Mouse (Mus musculus) ovary, postnatal 10 days (tissue): Measurements from ENCODE around the gene Cstf2t.

Source experiments
- DNase-seq: peaks from one replicate; pipeline ENCODE4 v3.0.0; 2022; ENCODE audit warnings: low spot score

Gene Cstf2t

DNA sequence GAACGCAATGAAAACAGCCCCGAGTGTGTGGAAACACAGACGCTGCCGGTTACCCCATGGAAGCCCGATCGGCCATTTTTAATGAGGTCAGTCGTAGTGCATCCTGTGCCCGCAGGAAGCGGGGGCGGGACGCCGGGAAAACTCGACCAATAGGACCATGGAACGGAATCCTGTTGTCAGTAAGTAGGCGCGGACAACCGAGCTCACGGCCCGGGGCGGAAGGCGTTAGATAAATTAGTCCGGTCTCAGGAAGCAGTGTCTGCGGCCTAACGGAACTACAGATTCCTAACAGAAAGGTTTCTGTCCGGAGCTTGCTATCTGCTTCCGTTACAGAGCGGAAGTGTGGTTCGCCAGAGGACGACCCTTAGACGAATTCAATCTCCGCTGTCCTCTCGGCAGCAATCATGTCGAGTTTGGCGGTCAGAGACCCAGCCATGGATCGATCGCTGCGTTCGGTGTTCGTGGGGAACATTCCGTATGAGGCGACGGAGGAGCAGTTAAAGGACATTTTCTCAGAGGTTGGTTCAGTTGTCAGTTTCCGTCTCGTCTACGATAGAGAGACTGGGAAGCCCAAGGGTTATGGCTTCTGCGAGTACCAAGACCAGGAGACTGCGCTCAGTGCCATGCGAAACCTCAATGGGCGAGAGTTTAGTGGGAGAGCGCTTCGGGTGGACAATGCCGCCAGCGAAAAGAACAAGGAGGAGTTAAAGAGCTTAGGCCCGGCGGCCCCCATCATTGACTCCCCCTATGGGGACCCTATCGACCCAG, at the start of gene Cstf2t:
Cstf2t (plus strand) TSS at position 176 of the 768 bp plus-strand sequence.
- DNase-seq = peak; percentile 98

DNA sequence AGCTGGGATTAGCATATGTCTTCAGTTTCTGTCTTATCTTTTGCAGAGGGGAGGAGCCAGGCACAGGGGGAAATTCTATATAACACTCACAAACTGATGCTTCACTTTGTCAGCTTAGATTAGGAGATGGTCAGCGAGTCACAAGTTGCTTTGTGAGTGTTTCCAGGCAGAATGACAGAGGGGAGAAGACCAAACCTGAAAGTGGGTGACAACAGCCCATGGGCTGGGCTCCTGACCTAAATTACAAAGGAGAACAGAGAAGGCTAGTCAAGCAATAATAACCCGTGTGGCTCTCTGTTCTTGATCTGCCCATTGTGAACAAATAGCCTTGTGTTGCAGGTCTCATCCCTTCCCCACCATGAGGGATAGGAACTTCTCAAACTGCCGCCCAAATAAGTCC, 43.7 kb upstream of the Cstf2t start:
- DNase-seq = no peak

DNA sequence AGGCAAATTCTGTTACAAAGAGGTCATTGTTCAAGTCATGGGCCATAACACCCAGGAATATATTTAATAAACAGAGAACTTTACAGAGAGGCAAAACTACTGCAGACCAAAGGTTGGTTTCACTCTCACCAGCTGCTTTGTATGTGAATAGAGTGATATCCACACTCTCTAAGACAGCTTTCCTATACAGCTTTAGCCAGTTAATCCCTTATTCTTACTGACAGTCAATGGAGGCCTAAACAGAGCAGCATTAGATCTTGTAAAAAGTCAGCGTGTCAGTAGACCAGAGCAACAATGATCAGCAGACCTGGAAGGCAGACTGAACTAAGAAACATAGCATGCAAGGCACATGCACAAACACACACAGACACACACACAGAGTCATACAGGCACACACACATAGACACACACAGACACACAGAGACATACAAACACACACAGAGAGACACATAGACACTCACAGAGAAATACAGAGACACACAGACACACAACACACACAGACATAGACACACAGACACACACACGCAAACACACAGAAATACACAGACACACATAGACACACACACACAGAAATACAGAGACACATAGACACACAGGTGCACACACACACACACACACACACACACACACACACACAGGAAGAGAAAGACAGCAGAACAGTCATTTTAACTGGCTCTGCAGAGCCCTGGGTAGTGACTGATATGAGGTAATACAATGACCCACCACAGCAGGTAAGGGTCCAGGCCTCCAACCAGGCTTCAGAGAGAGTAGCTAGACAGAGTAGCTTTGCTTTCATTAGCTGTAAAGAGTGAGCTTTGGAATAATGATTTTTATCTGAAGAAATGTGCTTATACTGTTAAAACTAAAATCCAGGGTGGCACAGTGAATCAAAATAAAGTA, 41.4 kb upstream of the Cstf2t start:
- DNase-seq = no peak

DNA sequence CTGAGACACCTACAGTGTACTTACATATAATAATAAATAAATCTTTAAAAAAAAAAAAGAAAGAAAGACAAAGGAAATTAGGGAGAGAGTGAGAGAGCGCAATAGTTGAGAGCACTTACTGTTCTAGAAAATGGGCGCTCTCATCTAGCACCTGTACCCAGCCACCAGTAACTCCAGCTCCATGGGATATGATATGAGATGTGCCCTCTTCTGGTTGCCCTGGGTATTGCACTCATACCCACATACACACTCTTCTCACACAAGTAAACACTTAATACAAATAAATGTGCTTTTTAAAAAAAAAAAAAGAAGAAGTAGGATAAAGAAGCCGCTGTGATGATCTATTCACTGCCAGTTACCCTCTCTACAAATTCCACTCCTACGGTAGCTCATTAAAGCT, 36.0 kb upstream of the Cstf2t start:
- no peak for DNase-seq

DNA sequence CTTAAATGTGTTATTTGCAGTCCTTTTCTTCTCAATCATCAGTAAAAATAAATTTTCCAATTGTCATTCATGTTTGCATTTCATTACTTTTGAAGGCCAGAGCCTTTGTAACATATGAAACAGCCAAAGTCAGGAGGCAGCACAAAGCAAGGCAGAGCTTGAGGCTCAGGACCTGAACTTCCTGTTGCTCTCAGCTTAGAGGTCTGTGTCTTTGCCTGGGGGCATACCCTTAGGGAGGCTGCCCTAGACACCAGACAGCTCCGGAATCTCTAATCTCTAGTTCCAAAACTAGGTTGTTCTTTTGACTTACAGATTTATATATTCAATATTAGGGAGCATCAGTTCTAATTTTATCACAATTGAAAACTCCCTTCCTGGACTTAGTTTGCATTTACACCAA, 17.9 kb upstream of the Cstf2t start:
- no peak for DNase-seq

DNA sequence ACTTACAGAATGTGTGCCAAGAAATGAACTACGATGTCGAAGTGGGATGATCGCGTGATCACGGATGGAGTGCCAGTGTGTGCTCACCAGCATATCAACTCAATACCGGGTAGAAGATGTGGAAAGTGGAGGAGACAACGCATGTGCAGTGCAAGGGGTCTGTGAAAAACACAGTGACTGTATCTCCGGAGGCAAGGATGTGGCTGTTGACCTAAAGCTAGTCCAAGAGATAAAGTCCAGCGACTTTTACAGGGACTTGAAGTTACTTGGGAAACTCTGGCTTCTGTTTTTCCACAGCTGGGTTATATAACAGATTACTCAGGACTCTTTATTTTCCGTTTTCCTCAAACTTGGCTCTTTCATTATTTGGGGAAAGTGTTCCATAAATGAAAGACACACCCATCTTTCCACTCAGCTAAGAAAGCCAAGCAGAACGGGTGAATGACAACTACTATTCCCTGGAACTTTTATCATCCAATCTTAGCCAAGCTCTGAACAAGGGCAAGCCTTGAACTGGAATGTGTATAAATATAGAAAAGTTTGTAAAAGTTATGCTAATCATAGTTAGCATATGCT, 17.3 kb upstream of the Cstf2t start:
- DNase-seq = no peak

DNA sequence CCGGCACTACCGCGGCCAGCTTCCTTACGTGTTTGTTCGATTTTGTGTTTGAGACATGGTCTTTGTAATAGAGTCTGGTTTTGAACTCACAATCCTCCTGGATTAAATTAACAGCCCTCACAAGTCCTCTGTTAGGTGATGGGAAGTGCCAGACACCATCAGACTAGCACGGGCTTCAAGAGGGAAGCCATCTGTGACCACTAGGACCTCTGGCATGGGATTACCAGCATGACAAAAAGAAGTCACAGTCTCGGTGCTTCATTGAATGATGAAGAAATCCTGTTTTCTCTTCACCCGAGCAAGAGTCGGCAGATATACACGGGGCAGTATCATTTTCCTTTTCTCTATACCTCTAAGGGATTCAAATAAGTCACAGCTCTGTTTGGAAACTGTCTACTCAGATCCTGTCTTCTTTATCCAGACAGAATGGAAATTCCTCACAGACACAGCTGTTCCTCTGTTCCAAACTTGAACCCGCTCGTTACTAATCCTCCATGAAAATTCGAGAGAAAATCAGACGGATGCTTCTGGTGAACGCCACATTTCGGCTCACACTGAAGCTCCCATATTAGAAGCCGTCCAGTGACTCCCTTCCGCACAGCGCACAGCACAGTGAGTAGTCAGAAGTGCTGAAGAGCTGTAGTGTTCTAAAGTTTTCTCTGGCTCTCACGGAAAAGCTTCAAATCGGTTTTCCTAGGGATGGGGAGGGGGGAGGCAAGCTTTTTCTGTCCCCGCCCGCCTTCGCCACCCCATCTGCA, 8.5 kb upstream of the Cstf2t start:
- no peak for DNase-seq

DNA sequence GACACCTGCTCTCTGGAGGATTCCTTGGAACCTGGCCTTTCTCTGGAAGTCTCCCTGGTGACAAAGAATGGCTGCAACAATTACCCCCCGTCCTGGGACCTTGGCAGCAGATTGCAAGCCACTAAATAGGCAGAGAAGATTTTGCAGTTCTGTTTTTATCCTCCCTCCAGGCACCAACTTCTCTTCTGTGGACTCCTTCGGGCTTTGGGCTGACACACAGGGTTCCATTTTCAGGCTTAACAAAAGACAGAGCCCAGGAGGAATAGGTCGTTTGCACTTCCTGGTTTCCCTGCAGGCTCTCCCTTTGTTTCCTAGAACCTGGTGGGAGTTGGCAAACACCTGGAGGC, 7.9 kb upstream of the Cstf2t start:
- no peak for DNase-seq

DNA sequence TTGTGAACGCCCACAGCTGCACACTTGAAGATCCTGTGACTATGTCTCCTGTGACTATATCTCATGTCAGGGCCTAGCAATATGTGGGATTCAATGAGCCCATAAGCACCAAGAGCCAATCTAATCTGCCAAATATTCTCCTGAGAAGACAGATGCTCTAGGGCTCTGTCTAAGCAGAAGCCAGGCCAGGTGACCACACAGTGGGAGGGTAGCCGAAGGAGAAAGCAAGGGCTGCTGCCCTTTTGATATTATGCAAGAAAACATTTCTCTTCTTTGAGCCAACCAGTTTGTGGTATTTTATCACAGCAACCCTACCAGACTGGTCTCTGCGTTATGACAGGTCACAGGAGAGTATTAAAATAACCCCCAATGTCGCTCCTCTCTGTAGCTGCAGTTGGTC, 6.5 kb upstream of the Cstf2t start:
- DNase-seq = no peak

DNA sequence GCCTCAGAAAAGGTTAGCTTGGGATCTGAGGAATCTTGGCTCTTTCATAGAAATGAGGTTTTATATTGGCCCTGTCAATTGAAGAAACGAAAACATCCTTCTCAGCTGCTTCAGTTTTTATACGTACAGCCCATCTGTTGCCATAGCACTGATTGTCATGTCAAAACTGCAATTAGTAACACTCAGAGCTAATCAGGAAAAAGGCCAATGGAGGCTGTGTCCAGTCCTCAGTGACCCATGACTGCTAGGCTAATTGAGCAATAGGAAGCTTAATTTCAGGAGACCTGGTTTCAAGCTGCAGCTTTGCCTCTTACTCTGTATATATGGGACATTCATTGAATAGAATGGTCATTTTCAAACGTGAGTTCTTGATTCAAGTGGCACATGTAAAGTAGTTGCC, 4.4 kb upstream of the Cstf2t start:
- no peak for DNase-seq

DNA sequence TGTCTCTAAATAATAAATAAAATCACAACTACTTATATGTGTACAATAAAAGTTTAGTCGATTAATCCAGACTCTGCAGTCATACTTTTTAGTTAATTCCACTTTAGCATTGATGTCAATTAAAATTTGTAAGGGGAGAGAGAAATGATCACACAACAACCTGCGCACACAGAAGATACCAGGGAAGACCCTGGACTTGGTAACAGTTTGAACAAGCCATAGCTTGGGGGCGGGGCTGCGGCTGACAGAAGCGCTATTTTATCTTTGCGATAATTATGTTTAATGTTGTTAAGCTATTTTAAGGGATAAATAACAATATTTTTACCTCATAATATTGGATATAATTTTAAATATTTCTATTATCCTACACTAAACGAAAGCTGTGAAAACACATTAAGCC, 411 bp upstream of the Cstf2t start:
- no peak for DNase-seq

DNA sequence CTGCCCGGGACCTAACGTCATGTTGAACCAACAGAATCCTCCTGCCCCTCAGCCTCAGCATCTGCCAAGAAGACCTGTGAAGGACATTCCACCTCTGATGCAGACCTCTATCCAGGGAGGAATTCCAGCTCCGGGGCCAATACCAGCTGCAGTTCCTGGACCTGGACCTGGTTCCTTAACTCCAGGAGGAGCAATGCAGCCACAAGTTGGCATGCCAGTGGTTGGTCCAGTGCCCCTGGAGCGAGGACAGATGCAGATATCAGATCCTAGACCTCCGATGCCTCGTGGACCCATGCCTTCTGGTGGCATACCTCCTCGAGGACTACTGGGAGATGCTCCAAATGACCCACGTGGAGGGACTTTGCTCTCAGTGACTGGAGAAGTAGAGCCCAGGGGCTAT, 1.1 kb downstream of the Cstf2t start:
- no peak for DNase-seq

DNA sequence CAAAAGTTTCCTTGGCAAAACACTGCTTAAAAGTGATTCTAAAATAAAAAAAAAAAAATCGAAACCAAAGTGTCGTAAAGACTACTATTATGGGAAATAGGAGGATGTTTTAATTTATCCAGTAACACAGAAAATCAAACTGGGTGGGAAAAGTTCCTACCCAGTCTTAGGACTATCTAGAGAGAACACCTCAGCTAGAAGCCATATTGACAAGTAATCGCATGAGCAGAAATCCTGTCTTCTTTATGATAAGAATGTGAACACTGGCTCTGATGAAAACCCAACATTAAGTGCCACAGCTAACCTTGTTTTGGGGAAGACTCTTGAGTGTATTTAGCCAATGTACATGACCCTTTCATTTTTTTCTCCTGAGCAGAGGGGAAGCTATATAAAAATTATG, 15.2 kb downstream of the Cstf2t start:
- no peak for DNase-seq

DNA sequence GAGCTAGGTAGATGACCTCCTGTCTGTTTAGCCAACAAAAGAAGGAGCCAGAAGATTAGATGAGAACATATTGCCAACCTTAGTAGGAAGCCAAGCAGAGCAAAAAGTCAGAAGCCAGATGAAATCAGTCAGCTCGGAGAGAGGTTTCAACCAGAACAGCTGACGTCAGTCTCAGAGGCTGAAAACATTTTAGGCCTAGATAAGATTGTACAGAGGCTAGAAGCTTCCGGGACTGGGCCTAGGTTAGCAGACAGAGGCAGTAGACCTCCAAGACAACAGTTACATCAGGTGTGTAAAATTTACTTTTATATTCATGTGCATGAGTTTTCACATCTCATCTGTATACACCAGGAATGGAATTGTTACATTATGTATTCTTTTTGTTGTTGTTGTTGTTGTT, 16.7 kb downstream of the Cstf2t start:
- DNase-seq = no peak

DNA sequence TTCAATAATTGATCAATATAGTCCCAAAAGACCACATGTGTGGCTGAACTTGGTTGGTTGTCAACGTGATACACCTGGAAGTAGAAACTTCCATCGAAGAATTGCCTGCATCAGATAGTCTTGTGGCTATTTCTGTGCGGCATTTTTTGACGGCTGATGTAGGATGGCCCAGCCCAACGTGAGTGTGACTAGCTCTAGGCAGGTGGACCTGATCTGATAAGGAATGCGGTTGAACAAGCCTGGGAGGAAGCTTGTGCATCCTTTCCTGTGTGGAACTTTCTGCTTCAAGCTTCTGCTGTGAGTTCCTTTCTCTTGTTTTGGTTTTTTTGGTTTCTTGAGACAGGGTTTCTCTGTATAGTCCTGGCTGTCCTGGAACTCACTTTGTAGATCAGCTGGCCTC, 22.1 kb downstream of the Cstf2t start:
- no peak for DNase-seq

DNA sequence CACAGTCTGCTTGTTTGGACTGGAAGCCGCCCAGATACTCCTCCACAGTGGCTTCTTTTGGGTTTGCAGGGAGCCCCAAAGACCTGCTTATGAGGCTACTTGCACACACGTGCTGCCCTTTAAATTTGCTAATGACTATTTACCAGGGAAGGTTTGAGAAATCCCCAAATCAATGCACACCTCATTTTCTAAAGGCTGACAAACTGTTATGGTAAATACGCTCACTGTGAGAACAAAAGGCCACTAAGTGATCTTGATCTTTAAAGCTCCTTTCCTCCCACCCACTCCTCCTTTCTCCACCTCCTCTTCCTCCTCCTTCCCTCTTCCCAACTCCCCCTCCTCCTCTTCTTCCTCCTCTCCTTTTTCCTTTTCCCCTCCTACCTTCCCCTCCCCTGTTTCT, 23.4 kb downstream of the Cstf2t start:
- DNase-seq = no peak

DNA sequence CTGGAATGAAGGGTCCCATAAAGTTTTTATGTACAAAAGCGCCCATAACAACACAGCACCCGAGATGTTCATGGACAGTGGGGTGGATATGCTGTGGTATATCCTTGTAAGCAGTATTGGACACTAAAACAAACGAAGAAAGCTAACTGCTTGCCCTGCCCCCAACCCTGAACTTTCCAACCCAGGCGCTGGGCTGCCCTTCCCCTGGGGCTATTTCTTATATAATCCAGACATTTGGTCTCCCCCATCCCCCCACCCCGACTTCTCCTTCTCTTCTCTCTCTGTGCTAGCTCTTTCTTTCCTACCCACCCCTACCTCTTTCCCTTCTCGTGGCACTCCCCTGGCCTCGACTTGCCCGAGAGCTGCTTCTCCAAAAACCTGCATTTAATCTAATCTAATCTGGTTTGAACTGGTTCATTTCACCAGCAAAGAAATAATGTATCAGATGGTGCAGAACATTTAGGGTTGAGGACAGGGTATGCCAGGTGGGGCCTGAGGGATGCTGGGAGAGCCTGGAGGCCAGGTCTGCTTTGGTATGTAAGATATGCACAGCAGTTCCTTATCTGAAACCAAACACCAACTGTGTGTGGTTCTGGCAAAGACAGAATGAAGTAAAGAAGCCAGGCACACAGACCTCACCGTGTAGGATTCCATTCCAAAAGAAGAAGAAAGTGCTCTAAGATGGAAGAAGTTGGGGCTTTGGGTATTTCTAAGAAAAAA, 24.4 kb downstream of the Cstf2t start:
- no peak for DNase-seq

DNA sequence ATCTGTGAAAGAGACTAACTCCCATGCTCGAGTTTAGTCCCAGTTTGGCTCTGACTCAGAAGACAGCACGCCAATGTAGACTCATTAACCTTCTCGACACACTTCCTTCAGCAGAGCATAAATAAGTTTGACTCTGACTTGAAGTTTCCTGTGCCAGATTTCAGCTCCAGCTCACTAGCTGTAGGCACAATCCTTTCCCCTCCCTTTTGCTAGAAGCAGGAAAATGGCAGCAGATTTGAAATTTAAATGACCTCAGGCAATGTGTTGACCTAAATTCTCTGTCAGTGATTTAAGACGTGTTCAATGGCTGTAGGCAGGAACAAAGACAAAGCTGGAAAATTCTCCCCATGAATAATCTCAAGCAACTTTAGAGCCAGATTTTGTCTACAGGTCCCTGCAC, 32.1 kb downstream of the Cstf2t start:
- DNase-seq = no peak

DNA sequence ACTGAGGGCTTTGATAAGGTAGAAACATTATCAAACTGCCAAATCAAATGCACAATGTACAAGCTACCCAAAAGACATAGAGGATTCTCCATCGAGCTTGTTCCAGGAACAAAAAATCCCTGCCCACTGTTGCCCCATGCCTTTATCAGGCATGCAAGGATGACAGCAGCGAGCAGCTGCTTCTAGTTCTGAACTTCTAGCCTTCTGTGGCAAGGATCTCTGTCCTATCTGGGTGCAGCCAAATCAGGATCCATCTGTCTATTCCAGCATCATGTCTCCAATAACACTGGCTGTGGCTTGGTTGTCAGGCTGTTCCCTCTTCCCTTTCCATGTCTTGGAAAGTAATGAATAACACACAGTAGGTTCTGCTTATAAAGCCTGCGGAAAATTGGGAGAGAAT, 42.0 kb downstream of the Cstf2t start:
- DNase-seq = no peak

DNA sequence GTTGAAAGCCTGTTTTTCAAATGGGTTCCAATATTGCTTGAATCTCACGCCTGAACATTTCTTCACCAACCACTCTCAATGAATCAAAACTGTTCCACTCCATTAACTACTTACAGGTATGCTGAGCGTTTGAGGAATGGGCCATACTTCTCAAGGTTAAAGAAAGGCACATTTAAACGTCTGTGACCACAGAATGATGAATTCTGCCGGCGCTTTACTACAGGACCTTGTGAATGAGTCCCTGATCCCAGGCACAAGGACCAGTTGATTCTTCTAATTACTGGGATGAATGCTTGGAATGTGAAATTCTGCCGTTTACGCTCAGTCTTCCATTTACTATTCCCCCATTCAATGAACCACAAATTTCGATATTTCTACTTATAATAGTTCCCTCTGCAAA, 50.0 kb downstream of the Cstf2t start:
- DNase-seq = no peak

DNA sequence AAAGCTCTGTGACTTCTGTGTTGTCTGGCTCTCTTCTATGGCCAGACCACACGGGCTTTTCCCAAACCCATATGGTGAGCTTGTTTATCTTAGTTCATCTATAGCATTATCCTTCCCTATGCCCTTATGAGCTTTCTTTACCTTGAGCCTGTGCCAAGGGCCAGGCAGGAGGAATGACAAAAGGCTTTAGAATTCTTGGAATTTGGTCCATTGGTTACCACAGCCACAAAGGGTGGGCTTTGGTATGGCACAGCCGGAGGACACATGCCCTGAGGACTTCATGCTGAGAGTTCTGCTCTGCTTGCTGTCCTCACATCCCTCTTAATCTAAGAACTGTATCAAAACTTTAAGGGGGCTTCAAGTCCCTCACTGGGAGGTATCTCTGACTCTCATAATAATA, 53.7 kb downstream of the Cstf2t start:
- DNase-seq = no peak
